Mouse (Mus musculus) heart, embryonic 12.5 days (tissue): ENCODE measurements around the gene Cct2. TPM values are rescaled to one million over a fixed set of nuclear protein-coding genes. Genes with fewer than 3 reads are reported as not detected.

ENCODE experiments used
- ATAC-seq: fragments of 200-750 bp; cut with Nextera tagmentation; 2 replicates; pipeline ENCODE4 v1.8.0; 2017; ENCODE audit warnings: moderate TSS enrichment, moderate library complexity; ENCODE audit not compliant: insufficient number of reproducible peaks, low FRiP score
- H3K27ac ChIP-seq: fragments of 300-500 bp; sonication (generic); 2 replicates; pipeline ENCODE4 v1.5.1; 2016; ENCODE audit warnings: mild to moderate bottlenecking, moderate library complexity; ENCODE audit not compliant: poor library complexity, severe bottlenecking
- H3K27me3 ChIP-seq: fragments of 300-500 bp; sonication (generic); replicated peaks from 2 replicates; pipeline ENCODE4 v1.6.1; 2016; ENCODE audit warnings: mild to moderate bottlenecking, moderate library complexity
- H3K36me3 ChIP-seq: fragments of 300-500 bp; sonication (generic); 2 replicates; pipeline ENCODE4 v1.6.1; 2016; ENCODE audit warnings: mild to moderate bottlenecking, moderate library complexity
- H3K4me1 ChIP-seq: fragments of 300-500 bp; sonication (generic); replicated peaks from 2 replicates; pipeline ENCODE4 v1.6.1; 2016; ENCODE audit warnings: mild to moderate bottlenecking
- H3K4me2 ChIP-seq: fragments of 300-500 bp; sonication (generic); 2 replicates; pipeline ENCODE4 v1.6.1; 2016; ENCODE audit warnings: mild to moderate bottlenecking, moderate library complexity
- H3K4me3 ChIP-seq: fragments of 300-500 bp; sonication (generic); 2 replicates; pipeline ENCODE4 v1.5.1; 2016; ENCODE audit warnings: mild to moderate bottlenecking
- H3K9ac ChIP-seq: fragments of 300-500 bp; sonication (generic); 2 replicates; pipeline ENCODE4 v1.6.1; 2016; ENCODE audit warnings: mild to moderate bottlenecking, moderate library complexity
- H3K9me3 ChIP-seq: fragments of 300-500 bp; sonication (generic); replicated peaks from 2 replicates; pipeline ENCODE4 v1.6.1; 2016; ENCODE audit warnings: mild to moderate bottlenecking, moderate library complexity
- WGBS: fragments of 180-500 bp; shearing (Covaris S2); methylation state at CpG from one replicate; pipeline ENCODE4 v1.1.7; 2016; 5-methylcytosine and 5-hydroxymethylcytosine counted together
- polyA plus RNA-seq: library from polyadenylated mRNA; unstranded; fragments of >200 nt; fragmentation: Nextera tagmentation; extraction: Ambion mirVana; gene quantifications from 2 replicates; pipeline ENCODE4 v1.2.1, GENCODE M21; 2016

Gene Cct2
- 171 and 182 TPM in 2 replicates for polyA plus RNA-seq

- Histone ChIP-seq H3K9me3 (no peaks in the 10 kb centered on the region), H3K27me3 (no peaks in the 10 kb centered on the region), H3K4me1 (peaks cover 13% of the 10 kb centered on the region), H3K36me3 (peaks cover 36% of the 10 kb centered on the region), H3K27ac (peak within 1 kb of the TSS; percentile 86), H3K9ac (peak within 1 kb of the TSS; percentile 93), H3K4me2 (peak within 1 kb of the TSS; percentile 87), H3K4me3 (peak within 1 kb of the TSS; percentile 97)
- under 1% methylated on average over 68 of the region's 68 CpGs for WGBS
- ATAC-seq = peak; percentile 98
Measured at GRCm38 (mm10) chr10:117063254-117064021, at the start of gene Cct2. Gene Cct2 (minus strand): TSS chr10:117063814.

- H3K27me3 ChIP-seq = no peaks in the 10 kb centered on the region
- H3K4me2 ChIP-seq = no peak overlapping the region
- H3K36me3 ChIP-seq = no peaks in the 10 kb centered on the region
- H3K4me1 ChIP-seq = peaks cover 57% of the 10 kb centered on the region
- peak overlapping the region; percentile 13; the same call in 1 of the 2 replicates for H3K27ac ChIP-seq
- peak; percentile 80 for ATAC-seq
- WGBS = 46% methylated on average over 2 of the region's 2 CpGs
- H3K4me3 ChIP-seq = no peak overlapping the region
- no peak overlapping the region for H3K9ac ChIP-seq
- no peaks in the 10 kb centered on the region for H3K9me3 ChIP-seq
Measured at GRCm38 (mm10) chr10:117112545-117112944, 48.9 kb upstream of the Cct2 start.

GRCm38 (mm10) chr10:117111455-117111854, 47.8 kb upstream of the Cct2 start:
- peak overlapping the region; percentile 58 for H3K27ac ChIP-seq
- no peak overlapping the region for H3K9ac ChIP-seq
- H3K4me2 ChIP-seq = no peak overlapping the region
- 49% methylated on average over 7 of the region's 7 CpGs for WGBS
- no peaks in the 10 kb centered on the region for H3K36me3 ChIP-seq
- ATAC-seq = no peak
- H3K9me3 ChIP-seq = no peaks in the 10 kb centered on the region
- no peak overlapping the region for H3K4me3 ChIP-seq
- peaks cover 54% of the 10 kb centered on the region for H3K4me1 ChIP-seq
- no peaks in the 10 kb centered on the region for H3K27me3 ChIP-seq

GRCm38 (mm10) chr10:117110271-117110670, 46.7 kb upstream of the Cct2 start:
- ATAC-seq = no peak
- Histone ChIP-seq H3K27ac (no peak overlapping the region), H3K36me3 (no peaks in the 10 kb centered on the region), H3K9ac (no peak overlapping the region), H3K4me1 (peaks cover 53% of the 10 kb centered on the region), H3K4me3 (no peak overlapping the region), H3K27me3 (no peaks in the 10 kb centered on the region), H3K9me3 (no peaks in the 10 kb centered on the region), H3K4me2 (no peak overlapping the region)
- WGBS = 68% methylated on average over 3 of the region's 3 CpGs

GRCm38 (mm10) chr10:117106686-117107085, 43.1 kb upstream of the Cct2 start:
- WGBS = 9% methylated on average over 3 of the region's 3 CpGs
- H3K27ac ChIP-seq = peak overlapping the region; percentile 85
- no peaks in the 10 kb centered on the region for H3K27me3 ChIP-seq
- no peaks in the 10 kb centered on the region for H3K36me3 ChIP-seq
- H3K9ac ChIP-seq = no peak overlapping the region
- H3K4me3 ChIP-seq = no peak overlapping the region
- ATAC-seq = no peak
- peak overlapping the region; percentile 44; the same call in 1 of the 2 replicates for H3K4me2 ChIP-seq
- H3K9me3 ChIP-seq = no peaks in the 10 kb centered on the region
- H3K4me1 ChIP-seq = peaks cover 62% of the 10 kb centered on the region

- Histone ChIP-seq H3K4me2 (peak overlapping the region; percentile 44), H3K9ac (no peak overlapping the region), H3K4me1 (peaks cover 58% of the 10 kb centered on the region), H3K36me3 (no peaks in the 10 kb centered on the region), H3K9me3 (no peaks in the 10 kb centered on the region), H3K27me3 (no peaks in the 10 kb centered on the region), H3K4me3 (no peak overlapping the region), H3K27ac (peak overlapping the region; percentile 85)
- WGBS = 3% methylated on average over 4 of the region's 4 CpGs
- peak; percentile 87 for ATAC-seq
Measured at GRCm38 (mm10) chr10:117106244-117106643, 42.6 kb upstream of the Cct2 start.

- peaks cover 48% of the 10 kb centered on the region for H3K4me1 ChIP-seq
- H3K9me3 ChIP-seq = no peaks in the 10 kb centered on the region
- H3K27me3 ChIP-seq = no peaks in the 10 kb centered on the region
- H3K4me3 ChIP-seq = no peak overlapping the region
- H3K4me2 ChIP-seq = peak overlapping the region; percentile 30; the same call in 1 of the 2 replicates
- peak overlapping the region; percentile 61 for H3K27ac ChIP-seq
- H3K9ac ChIP-seq = no peak overlapping the region
- H3K36me3 ChIP-seq = no peaks in the 10 kb centered on the region
- ATAC-seq = peak; percentile 27; the same call in 1 of the 2 replicates
- 41% methylated on average over 4 of the region's 4 CpGs for WGBS
Measured at GRCm38 (mm10) chr10:117105015-117105414, 41.4 kb upstream of the Cct2 start.

GRCm38 (mm10) chr10:117103854-117104598, 40.4 kb upstream of the Cct2 start:
- H3K9me3 ChIP-seq = no peaks in the 10 kb centered on the region
- peaks cover 50% of the 10 kb centered on the region for H3K4me1 ChIP-seq
- H3K27ac ChIP-seq = peak overlapping the region; percentile 80
- ATAC-seq = peak; percentile 72
- no peaks in the 10 kb centered on the region for H3K27me3 ChIP-seq
- H3K36me3 ChIP-seq = 0 out of 2 replicates have a peak, but pooled peaks cover 3% of the 10 kb centered on the region
- H3K9ac ChIP-seq = no peak overlapping the region
- H3K4me3 ChIP-seq = no peak overlapping the region
- H3K4me2 ChIP-seq = 0 out of 2 replicates have a peak overlapping the region, but pooled peaks have one; percentile 2

- H3K36me3 ChIP-seq = peaks cover 6% of the 10 kb centered on the region; the same call in 1 of the 2 replicates
- H3K4me1 ChIP-seq = peaks cover 33% of the 10 kb centered on the region
- H3K4me3 ChIP-seq = no peak overlapping the region
- ATAC-seq = no peak
- H3K27ac ChIP-seq = no peak overlapping the region
- WGBS = 67% methylated on average over 5 of the region's 5 CpGs
- no peak overlapping the region for H3K4me2 ChIP-seq
- no peak overlapping the region for H3K9ac ChIP-seq
- no peaks in the 10 kb centered on the region for H3K27me3 ChIP-seq
- H3K9me3 ChIP-seq = no peaks in the 10 kb centered on the region
Measured at GRCm38 (mm10) chr10:117100175-117100574, 36.6 kb upstream of the Cct2 start.

GRCm38 (mm10) chr10:117097116-117097698, 33.6 kb upstream of the Cct2 start:
- H3K36me3 ChIP-seq = peaks cover 22% of the 10 kb centered on the region
- 83% methylated on average over 2 of the region's 2 CpGs for WGBS
- H3K9ac ChIP-seq = no peak overlapping the region
- ATAC-seq = peak; percentile 60
- no peak overlapping the region for H3K4me2 ChIP-seq
- peaks cover 21% of the 10 kb centered on the region for H3K4me1 ChIP-seq
- H3K9me3 ChIP-seq = no peaks in the 10 kb centered on the region
- H3K4me3 ChIP-seq = no peak overlapping the region
- H3K27ac ChIP-seq = no peak overlapping the region
- no peaks in the 10 kb centered on the region for H3K27me3 ChIP-seq

- H3K4me2 ChIP-seq = no peak overlapping the region
- no peaks in the 10 kb centered on the region for H3K9me3 ChIP-seq
- H3K4me3 ChIP-seq = no peak overlapping the region
- no peaks in the 10 kb centered on the region for H3K27me3 ChIP-seq
- no peak overlapping the region for H3K9ac ChIP-seq
- peaks cover 29% of the 10 kb centered on the region for H3K36me3 ChIP-seq
- no peak overlapping the region for H3K27ac ChIP-seq
- ATAC-seq = no peak
- WGBS = 91% methylated on average over 6 of the region's 6 CpGs
- H3K4me1 ChIP-seq = peaks cover 27% of the 10 kb centered on the region
Measured at GRCm38 (mm10) chr10:117096096-117096495, 32.5 kb upstream of the Cct2 start.
